Mouse (Mus musculus) left cerebral cortex, postnatal 36 days (tissue): Measurements from ENCODE around the gene Rps11. TPM values are rescaled to one million over a fixed set of nuclear protein-coding genes. Genes with fewer than 3 reads are reported as not detected.
A peak's percentile ranks its signal among the peaks of the same experiment; 100 is the strongest.

Source experiments
- DNase-seq, 2 experiments: peaks; one replicate each; pipeline ENCODE4 v3.0.0; 2021 to 2022; ENCODE audit warnings: low spot score in 2 of 2, mixed read lengths in 1 of 2
- intact Hi-C: fragments of 180-260 bp; cut with DNase I; formaldehyde crosslinking; loops from one replicate; pipeline ENCODE4 v1.15.1; 2025
- total RNA-seq, 2 experiments: library from RNA; stranded (reverse); gene quantifications; 2 replicates each; pipeline ENCODE4 v1.2.3; 2021

Gene Rps11
- total RNA-seq, 2 experiments from 2014 or later = 405 to 466 TPM

- DNase-seq = no peak
- intact Hi-C loops = no loop called here
Measured at GRCm38 (mm10) chr7:45094121-45094520, 30.1 kb downstream of the Rps11 start.

- no peak for DNase-seq
- intact Hi-C loops = no loop called here
Measured at GRCm38 (mm10) chr7:45093516-45093905, 30.7 kb downstream of the Rps11 start.

GRCm38 (mm10) chr7:45092828-45093515 is 31.3 kb downstream of the Rps11 start:
- no peak for DNase-seq

GRCm38 (mm10) chr7:45092048-45092447 is 32.2 kb downstream of the Rps11 start, which contains the start of gene Rcn3:
Rcn3 (minus strand) TSS chr7:45092221.
- peak in 1 of 2 experiments; percentile 25 for DNase-seq
- intact Hi-C loops = no loop called here

More at GRCm38 (mm10) chr7:45092828-45093515, 31.3 kb downstream of the Rps11 start:
- intact Hi-C loops = no loop called here

GRCm38 (mm10) chr7:45091001-45091990 is 32.9 kb downstream of the Rps11 start:
- intact Hi-C loops = no loop called here

GRCm38 (mm10) chr7:45090251-45090977 is 33.8 kb downstream of the Rps11 start:
- intact Hi-C loops = no loop called here

More at GRCm38 (mm10) chr7:45091001-45091990, 32.9 kb downstream of the Rps11 start:
- no peak for DNase-seq

GRCm38 (mm10) chr7:45088597-45088996 is 35.6 kb downstream of the Rps11 start:
- intact Hi-C loops = no loop called here

More at GRCm38 (mm10) chr7:45090251-45090977, 33.8 kb downstream of the Rps11 start:
- DNase-seq = no peak

GRCm38 (mm10) chr7:45086084-45086483 is 38.2 kb downstream of the Rps11 start:
- intact Hi-C loops = no loop called here

More at GRCm38 (mm10) chr7:45088597-45088996, 35.6 kb downstream of the Rps11 start:
- no peak for DNase-seq

GRCm38 (mm10) chr7:45083300-45083890 is 40.8 kb downstream of the Rps11 start:
- no peak for DNase-seq
- intact Hi-C loops = loop anchor here (5.0 kb wide), 1 partner anchor 39 kb away; the partner anchor contains the start of gene Rps11

More at GRCm38 (mm10) chr7:45086084-45086483, 38.2 kb downstream of the Rps11 start:
- no peak for DNase-seq

GRCm38 (mm10) chr7:45082401-45083299 is 41.6 kb downstream of the Rps11 start:
- no peak for DNase-seq
- intact Hi-C loops = loop anchor here (5.0 kb wide), 1 partner anchor 40 kb away; the partner anchor contains the start of gene Rps11

- intact Hi-C loops = loop anchor here (5.0 kb wide), 1 partner anchor 41 kb away; the partner anchor contains the start of gene Rps11
- DNase-seq = no peak
Measured at GRCm38 (mm10) chr7:45081016-45081415, 43.2 kb downstream of the Rps11 start.

- intact Hi-C loops = loop anchor here (2.0 to 5.0 kb wide), 2 partner anchors 42 to 57 kb away; partner anchors contain the start of genes Flt3l, Gm45713 and Rps11
Measured at GRCm38 (mm10) chr7:45079856-45080255, 44.4 kb downstream of the Rps11 start.

GRCm38 (mm10) chr7:45078513-45078912 is 45.7 kb downstream of the Rps11 start:
- intact Hi-C loops = loop anchor here (2.0 kb wide), 1 partner anchor 58 kb away; the partner anchor contains the start of genes Flt3l and Gm45713
- DNase-seq = peak; percentile 53 to 55

More at GRCm38 (mm10) chr7:45079856-45080255, 44.4 kb downstream of the Rps11 start:
- peak; percentile 83 to 90 for DNase-seq

- intact Hi-C loops = loop anchor here (2.0 kb wide), 1 partner anchor 59 kb away; the partner anchor contains the start of genes Flt3l and Gm45713
- no peak for DNase-seq
Measured at GRCm38 (mm10) chr7:45077829-45078228, 46.4 kb downstream of the Rps11 start.

GRCm38 (mm10) chr7:45077322-45077721 is 46.9 kb downstream of the Rps11 start:
- no peak for DNase-seq
- intact Hi-C loops = no loop called here

GRCm38 (mm10) chr7:45076501-45076900 is 47.7 kb downstream of the Rps11 start:
- intact Hi-C loops = no loop called here
- no peak for DNase-seq

GRCm38 (mm10) chr7:45075405-45075804 is 48.8 kb downstream of the Rps11 start:
- intact Hi-C loops = no loop called here
- no peak for DNase-seq

- intact Hi-C loops = no loop called here
- no peak for DNase-seq
Measured at GRCm38 (mm10) chr7:45073949-45074348, 50.3 kb downstream of the Rps11 start.
